Mouse (Mus musculus): ENCODE data around the gene Spata13.

DNA sequence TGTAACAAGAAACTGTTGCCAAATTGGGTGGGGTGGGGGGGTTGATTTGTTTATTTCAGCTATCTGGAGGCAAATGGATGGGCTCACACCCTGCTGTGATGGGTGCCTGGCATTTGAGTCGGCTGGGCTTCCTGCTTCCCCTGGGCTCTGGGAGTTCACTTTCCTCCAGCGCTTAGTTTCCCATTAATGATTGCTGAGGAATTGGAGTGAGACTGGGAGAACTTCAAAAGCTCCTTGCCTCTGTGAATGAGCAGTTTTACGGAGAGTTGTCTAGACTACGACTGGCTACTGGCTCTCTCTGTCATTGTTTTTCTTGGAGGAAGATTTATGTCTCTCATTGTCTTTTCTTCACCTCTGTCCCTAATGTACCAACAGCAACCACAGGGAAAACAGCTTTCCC is 36.2 kb upstream of the Spata13 start:
- TF ChIP-seq SMC3 (IDR thresholded peaks at IDR 0.05; ENCODE audit: low read depth, low read length) (no peak), RCOR1 (IDR thresholded peaks at IDR 0.05; ENCODE audit: low read depth, low read length) (no peak), POLR2A (IDR thresholded peaks at IDR 0.05; ENCODE audit: control insufficient read depth in 1 of 2, insufficient read depth in 1 of 2, low read depth in 1 of 2, low read length in 2 of 2, poor library complexity in 1 of 2) (no peak), CTCF (IDR thresholded peaks at IDR 0.05 in 2 of 3, conservative IDR thresholded peaks at IDR 0.05 in 1 of 3; ENCODE audit: control insufficient read depth in 1 of 3, insufficient read depth in 1 of 3, low read depth in 2 of 3, low read length in 3 of 3, poor library complexity in 1 of 3, severe bottlenecking in 1 of 3) (no peak), TCF12 (IDR thresholded peaks at IDR 0.05; ENCODE audit: low read depth, low read length) (no peak), SIN3A (IDR thresholded peaks at IDR 0.05; ENCODE audit: low read length) (no peak), TAL1 (IDR thresholded peaks at IDR 0.05; ENCODE audit: low read length) (no peak), NRF1 (IDR thresholded peaks at IDR 0.05; ENCODE audit: insufficient read depth, low read depth, low read length, poor library complexity, severe bottlenecking) (no peak)

All from MEL (cell line).